Mouse (Mus musculus): ENCODE results near the gene Btaf1.

- TF ChIP-seq ZKSCAN1 (IDR thresholded peaks at IDR 0.05; ENCODE audit: borderline replicate concordance, low read depth, low read length) (no peak), CTCF (conservative IDR thresholded peaks at IDR 0.05 in 1 of 2, IDR thresholded peaks at IDR 0.05 in 1 of 2; ENCODE audit: low read depth in 2 of 2, low read length in 2 of 2) (no peak), POLR2A (IDR thresholded peaks at IDR 0.05; ENCODE audit: low read depth, low read length) (no peak), EP300 (IDR thresholded peaks at IDR 0.05; ENCODE audit: low read length) (no peak), KAT2A (IDR thresholded peaks at IDR 0.05; ENCODE audit: insufficient replicate concordance, low read length) (no peak)
Observed at GRCm38 (mm10) chr19:36877329-36877728, 48.5 kb upstream of the Btaf1 start.
